Mouse (Mus musculus): ENCODE measurements around the gene H2afx.

GRCm38 (mm10) chr9:44337436-44338169, 3.1 kb downstream of the H2afx start:
- TF ChIP-seq POLR2A (IDR thresholded peaks at IDR 0.05; ENCODE audit: low read depth, low read length): no peak
- TF ChIP-seq CTCF (conservative IDR thresholded peaks at IDR 0.05; ENCODE audit: insufficient read depth, insufficient read length, low read depth, low read length): no peak
